Mouse (Mus musculus) G1E (cell line): Measurements from ENCODE around the gene Cspg4. TPM values are rescaled to one million over a fixed set of nuclear protein-coding genes. Genes with fewer than 3 reads are reported as not detected.

ENCODE experiments used
- ATAC-seq: 2 replicates; pipeline ENCODE4 v1.8.0; 2016; ENCODE audit warnings: mild to moderate bottlenecking; ENCODE audit not compliant: insufficient number of reproducible peaks, poor library complexity, low FRiP score, severe bottlenecking; ENCODE audit errors: extremely low read depth
- DNase-seq: peaks from one replicate; pipeline ENCODE4 v3.0.0; 2012; ENCODE audit warnings: low spot score
- H3K27me3 ChIP-seq: 2 replicates; pipeline ENCODE4 v1.6.1; 2012; ENCODE audit warnings: mild to moderate bottlenecking, low read length, inconsistent platforms; ENCODE audit not compliant: insufficient read depth
- H3K36me3 ChIP-seq: replicated peaks from 2 replicates; pipeline ENCODE3; 2012; ENCODE audit warnings: mild to moderate bottlenecking, inconsistent platforms
- H3K4me1 ChIP-seq: 2 replicates; pipeline ENCODE4 v1.6.1; 2012; ENCODE audit warnings: low read depth, low read length, inconsistent platforms, mixed read lengths; ENCODE audit not compliant: insufficient read depth
- H3K4me3 ChIP-seq: 2 replicates; pipeline ENCODE4 v1.5.1; 2012; ENCODE audit warnings: low read depth, mild to moderate bottlenecking, inconsistent platforms, low read length, moderate library complexity, mixed read lengths
- H3K9me3 ChIP-seq: replicated peaks from 2 replicates; pipeline ENCODE4 v1.6.1; 2012; ENCODE audit warnings: inconsistent platforms
- CTCF ChIP-seq: IDR thresholded peaks from 2 replicates; pipeline ENCODE4 v1.5.1; 2012; ENCODE audit warnings: low read depth, low read length, inconsistent platforms, mixed read lengths
- GATA1 ChIP-seq: IDR thresholded peaks from 2 replicates; pipeline ENCODE4 v1.6.1; 2012; ENCODE audit warnings: borderline replicate concordance, low read length, inconsistent platforms, mixed read lengths
- GATA2 ChIP-seq: IDR thresholded peaks from 2 replicates; pipeline ENCODE4 v1.6.1; 2012; ENCODE audit warnings: low read depth, low read length, inconsistent platforms, borderline replicate concordance
- POLR2AphosphoS5 ChIP-seq: IDR thresholded peaks from 2 replicates; pipeline ENCODE4 v1.6.1; 2012; ENCODE audit warnings: low read depth, low read length, inconsistent platforms; ENCODE audit not compliant: insufficient replicate concordance
- TAL1 ChIP-seq: conservative IDR thresholded peaks from 2 replicates; pipeline ENCODE4 v1.6.1; 2012; ENCODE audit warnings: low read depth, low read length, inconsistent platforms, mixed read lengths
- polyA plus RNA-seq: library from polyadenylated mRNA; stranded (reverse); fragments of >175 nt; gene quantifications from 2 replicates; pipeline ENCODE4 v1.2.3, GENCODE M21; 2012
- total RNA-seq, 2 experiments: library from RNA; stranded (forward) in 1 of 2; stranded (reverse) in 1 of 2; fragments of 200-1000 nt in 1 of 2; fragments of >200 nt in 1 of 2; fragmentation: Nextera tagmentation in 1 of 2; gene quantifications; 2 replicates each; pipeline ENCODE4 v1.2.3; 2014 to 2017

Cspg4 gene
- total and polyA plus RNA-seq, 3 experiments = 0.16 TPM; not detected in 2

DNA sequence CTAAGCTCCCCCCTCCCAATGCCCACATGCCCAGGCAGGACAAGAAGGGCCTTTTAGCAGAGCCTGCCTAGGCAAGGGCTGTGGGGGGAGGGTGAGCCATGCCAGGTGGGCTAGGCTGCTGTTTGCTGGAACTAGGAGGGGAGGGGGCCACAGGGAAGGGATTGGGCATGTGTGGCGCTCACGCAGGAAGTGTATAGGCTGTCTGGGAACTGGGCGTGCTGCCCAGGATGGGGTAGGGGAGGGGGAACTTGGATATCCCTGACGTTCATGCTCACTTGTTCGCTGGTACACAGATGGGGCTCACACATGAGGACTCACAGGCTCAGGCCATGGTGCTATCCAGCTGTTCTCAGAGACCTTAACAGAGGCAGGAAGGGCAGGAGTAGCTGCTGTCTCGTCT lies 3.5 kb downstream of the Cspg4 start:
- peaks cover 46% of the 10 kb centered on the region for H3K27me3 ChIP-seq
- DNase-seq (no peak), ATAC-seq (no peak)
- no peaks in the 10 kb centered on the region for H3K9me3 ChIP-seq
- no peak overlapping the region for H3K4me3 ChIP-seq
- H3K4me1 ChIP-seq = no peaks in the 10 kb centered on the region
- no peaks in the 10 kb centered on the region for H3K36me3 ChIP-seq
- TF ChIP-seq CTCF (no peak), TAL1 (no peak), GATA2 (no peak), POLR2AphosphoS5 (no peak), GATA1 (no peak)

- no peaks in the 10 kb centered on the region for H3K4me1 ChIP-seq
- DNase-seq (no peak), ATAC-seq (no peak)
- TF ChIP-seq GATA2 = no peak
- no peak for TF ChIP-seq TAL1
- no peak for TF ChIP-seq POLR2AphosphoS5
- no peak for TF ChIP-seq GATA1
- no peak for TF ChIP-seq CTCF
- no peaks in the 10 kb centered on the region for H3K36me3 ChIP-seq
- no peaks in the 10 kb centered on the region for H3K9me3 ChIP-seq
- no peak overlapping the region for H3K4me3 ChIP-seq
- H3K27me3 ChIP-seq = peaks cover 42% of the 10 kb centered on the region
Measured at GRCm38 (mm10) chr9:56869552-56869951, 4.7 kb downstream of the Cspg4 start.

DNA sequence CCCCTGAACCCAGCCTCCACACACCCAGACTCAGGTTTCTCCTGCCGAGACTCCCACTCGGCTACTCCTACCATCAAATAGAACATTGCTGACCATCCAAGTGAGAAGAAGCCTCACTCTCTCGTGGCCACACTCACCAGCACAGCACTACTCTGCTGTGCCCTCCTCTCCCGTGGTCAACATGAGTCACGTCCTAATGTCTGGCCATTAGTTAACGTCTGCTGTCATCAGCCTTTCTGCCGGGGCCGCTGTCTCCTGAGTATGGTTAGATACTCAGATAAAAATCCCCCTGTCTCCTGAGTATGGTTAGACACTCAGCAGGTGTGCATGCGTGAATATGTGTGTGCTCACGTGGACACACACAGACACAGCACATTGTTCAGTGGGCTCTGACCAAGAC lies 5.9 kb downstream of the Cspg4 start:
- Histone ChIP-seq H3K9me3 (no peaks in the 10 kb centered on the region), H3K36me3 (no peaks in the 10 kb centered on the region), H3K27me3 (peaks cover 32% of the 10 kb centered on the region; the same call in 1 of the 2 replicates), H3K4me3 (no peak overlapping the region), H3K4me1 (no peaks in the 10 kb centered on the region)
- ATAC-seq = no peak
- no peak for DNase-seq
- no peak for TF ChIP-seq GATA1
- no peak for TF ChIP-seq POLR2AphosphoS5
- TF ChIP-seq GATA2 = no peak
- no peak for TF ChIP-seq CTCF
- no peak for TF ChIP-seq TAL1

DNA sequence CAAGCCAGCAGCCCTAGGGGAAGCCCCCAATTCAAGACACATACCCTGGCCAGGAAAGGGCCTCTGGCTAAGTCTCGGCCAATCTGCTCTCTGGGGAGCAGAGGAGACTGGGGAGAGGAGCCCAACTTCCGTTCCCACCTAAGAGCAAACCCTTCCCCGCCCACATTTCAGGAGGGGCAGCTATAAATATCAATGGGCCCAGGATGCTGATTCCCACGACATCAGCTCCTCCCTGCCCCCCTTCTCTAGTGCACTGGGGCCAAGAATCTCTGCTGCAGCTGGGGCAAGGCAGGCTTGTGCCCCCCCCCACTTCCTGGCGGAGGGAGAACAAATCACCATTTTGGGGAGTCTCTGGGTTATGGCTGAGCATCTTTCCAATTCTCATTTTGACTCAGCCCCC lies 6.4 kb downstream of the Cspg4 start:
- ATAC-seq = no peak
- Histone ChIP-seq H3K9me3 (no peaks in the 10 kb centered on the region), H3K27me3 (peaks cover 28% of the 10 kb centered on the region; the same call in 1 of the 2 replicates)

DNA sequence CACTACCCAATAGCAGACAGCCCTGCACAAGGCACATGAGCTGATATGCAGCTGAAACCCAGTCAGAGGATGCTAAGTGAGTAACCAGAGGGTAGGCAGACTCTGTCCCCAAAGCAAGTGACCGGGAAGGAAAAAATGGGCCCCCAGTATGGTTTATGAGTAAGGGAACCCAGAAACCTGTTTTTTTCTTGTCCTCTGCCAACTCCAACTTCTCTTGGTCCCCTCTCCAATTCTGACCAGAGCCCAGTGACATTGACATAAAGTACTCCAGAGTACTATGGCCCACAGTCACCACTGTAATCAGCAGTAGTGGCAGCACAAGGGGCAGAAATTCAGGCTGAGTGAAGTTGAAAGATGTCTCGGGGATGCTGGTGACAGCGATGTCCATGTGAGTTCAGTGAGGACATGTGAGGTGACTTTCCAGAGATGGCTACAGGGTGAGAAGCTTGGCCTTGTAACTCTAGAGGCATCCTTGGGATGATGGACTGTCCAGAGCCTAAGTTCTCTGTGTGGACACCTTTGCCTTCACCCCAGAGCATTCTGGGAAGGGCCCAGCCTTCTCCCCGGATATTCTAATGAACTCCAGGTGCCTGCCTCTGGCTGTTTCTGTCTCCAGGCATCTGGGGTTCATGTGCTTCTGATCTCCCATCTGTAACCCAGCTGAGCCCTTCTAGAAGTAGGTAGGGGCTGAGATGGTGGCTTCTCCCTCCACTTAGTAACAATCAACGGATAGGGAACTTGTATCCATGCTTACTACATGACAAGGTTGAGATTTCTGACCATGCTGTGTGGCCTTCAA lies 7.5 kb downstream of the Cspg4 start:
- no peaks in the 10 kb centered on the region for H3K4me1 ChIP-seq
- no peaks in the 10 kb centered on the region for H3K9me3 ChIP-seq
- TF ChIP-seq POLR2AphosphoS5 (no peak), TAL1 (no peak), CTCF (no peak), GATA1 (no peak), GATA2 (no peak)
- DNase-seq (no peak), ATAC-seq (no peak)
- H3K36me3 ChIP-seq = no peaks in the 10 kb centered on the region
- peaks cover 28% of the 10 kb centered on the region; the same call in 1 of the 2 replicates for H3K27me3 ChIP-seq
- no peak overlapping the region for H3K4me3 ChIP-seq

More for the DNA sequence above, 6.4 kb downstream of the Cspg4 start:
- DNase-seq = no peak
- Histone ChIP-seq H3K4me1 (no peaks in the 10 kb centered on the region), H3K36me3 (no peaks in the 10 kb centered on the region), H3K4me3 (no peak overlapping the region)
- no peak for TF ChIP-seq POLR2AphosphoS5
- TF ChIP-seq CTCF = no peak
- TF ChIP-seq GATA2 = no peak

- TF ChIP-seq TAL1 = no peak
- Histone ChIP-seq H3K36me3 (no peaks in the 10 kb centered on the region), H3K4me1 (no peaks in the 10 kb centered on the region), H3K27me3 (peaks cover 28% of the 10 kb centered on the region; the same call in 1 of the 2 replicates), H3K9me3 (no peaks in the 10 kb centered on the region), H3K4me3 (no peak overlapping the region)
- ATAC-seq = no peak
- no peak for DNase-seq
Measured at GRCm38 (mm10) chr9:56873097-56873496, 8.3 kb downstream of the Cspg4 start.
